Mouse (Mus musculus): Measurements from ENCODE around the gene Higd1c.

GRCm38 (mm10) chr15:100349496-100349895 lies 14.8 kb upstream of the Higd1c start:
- no peak for TF ChIP-seq CTCF (IDR thresholded peaks at IDR 0.05; ENCODE audit: control insufficient read depth, insufficient read depth, low read length)
- TF ChIP-seq POLR2A (IDR thresholded peaks at IDR 0.05; ENCODE audit: borderline replicate concordance, control insufficient read depth, low read depth, low read length) = no peak
